Mouse (Mus musculus): ENCODE measurements around the gene Kcnk16.

Gene Kcnk16

DNA sequence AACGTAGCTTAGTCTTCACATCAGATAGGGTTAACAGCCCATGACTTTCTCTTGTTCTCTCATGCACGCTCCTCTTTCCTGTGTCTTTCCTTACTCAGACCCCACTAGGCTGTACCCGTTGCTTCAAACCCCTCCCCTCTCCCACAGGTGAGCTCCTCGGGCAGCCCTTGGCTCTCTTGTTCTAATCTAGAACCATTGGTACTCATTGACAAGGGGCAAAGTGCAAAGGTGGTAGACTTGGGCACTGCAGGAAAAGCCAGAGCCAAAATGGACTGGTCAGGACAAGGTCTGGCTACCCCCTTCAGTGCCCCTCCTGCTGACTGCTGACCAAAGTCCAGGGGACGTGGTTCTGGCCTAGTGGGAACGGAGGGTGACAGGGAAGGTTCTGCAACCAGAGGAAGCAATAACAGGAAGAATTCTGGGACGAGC lies 38.9 kb downstream of the Kcnk16 start:
- no peak for DNase-seq (ENCODE audit: low spot score)

DNA sequence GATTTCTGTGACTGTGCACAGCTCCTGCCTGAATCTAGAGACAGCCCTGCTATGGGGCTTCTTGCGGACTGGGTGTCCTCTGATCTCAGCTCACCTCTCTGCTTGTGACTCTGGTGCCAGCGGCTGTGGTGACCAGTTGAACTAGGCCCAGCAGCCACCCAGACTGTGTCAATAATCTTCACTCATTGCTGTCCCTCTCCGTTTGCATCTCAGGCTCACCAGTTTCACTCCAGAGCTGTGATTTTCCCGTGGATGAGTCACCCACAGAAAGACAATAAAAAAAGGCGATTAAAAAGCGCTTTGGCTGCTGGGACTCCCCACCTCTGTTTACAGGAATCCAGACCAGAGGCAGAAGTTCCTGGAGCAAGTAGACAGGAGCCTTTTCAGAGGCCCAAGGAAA lies 39.6 kb downstream of the Kcnk16 start:
- DNase-seq (ENCODE audit: low spot score), result no peak

DNA sequence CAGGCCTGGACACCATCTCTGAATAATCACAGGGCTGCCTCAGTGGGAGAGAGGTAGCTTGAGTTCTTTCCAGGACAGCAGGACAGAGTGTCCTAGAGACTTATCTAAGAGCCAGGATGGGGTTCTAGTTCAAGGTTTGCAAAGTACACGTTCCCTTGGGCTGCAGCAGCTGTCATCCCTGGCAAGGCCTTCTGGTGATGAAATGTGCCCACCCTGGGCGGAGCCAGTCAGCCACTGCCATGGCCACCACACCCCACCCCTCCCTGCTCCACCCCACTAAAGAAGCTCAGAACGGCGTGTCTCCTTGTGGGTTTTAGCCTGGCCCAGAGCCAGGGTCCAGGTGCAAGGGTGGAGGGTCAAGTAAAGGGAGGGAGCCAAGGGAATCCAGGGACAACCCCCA lies 40.7 kb downstream of the Kcnk16 start:
- no peak for DNase-seq (ENCODE audit: low spot score)

DNA sequence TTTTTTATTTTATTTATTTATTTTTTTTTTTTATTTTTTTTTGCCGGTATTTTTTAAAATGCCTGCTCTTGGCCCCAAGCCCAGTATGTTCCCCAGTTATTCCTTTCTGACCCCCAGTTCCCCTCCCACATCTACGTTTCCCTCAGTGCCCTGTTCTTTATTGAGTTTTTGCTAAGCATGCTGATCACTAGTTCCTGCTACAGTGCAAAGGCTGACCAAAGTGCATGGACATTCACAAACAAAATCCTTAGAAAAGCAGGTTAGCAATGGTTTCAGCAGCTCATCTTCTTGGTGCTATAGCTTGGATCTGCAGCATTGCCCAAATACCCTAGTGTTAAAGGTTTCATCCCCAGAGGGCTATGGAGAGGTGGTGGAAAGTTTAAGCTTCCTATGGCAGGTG lies 42.0 kb downstream of the Kcnk16 start:
- no peak for DNase-seq (ENCODE audit: low spot score)

DNA sequence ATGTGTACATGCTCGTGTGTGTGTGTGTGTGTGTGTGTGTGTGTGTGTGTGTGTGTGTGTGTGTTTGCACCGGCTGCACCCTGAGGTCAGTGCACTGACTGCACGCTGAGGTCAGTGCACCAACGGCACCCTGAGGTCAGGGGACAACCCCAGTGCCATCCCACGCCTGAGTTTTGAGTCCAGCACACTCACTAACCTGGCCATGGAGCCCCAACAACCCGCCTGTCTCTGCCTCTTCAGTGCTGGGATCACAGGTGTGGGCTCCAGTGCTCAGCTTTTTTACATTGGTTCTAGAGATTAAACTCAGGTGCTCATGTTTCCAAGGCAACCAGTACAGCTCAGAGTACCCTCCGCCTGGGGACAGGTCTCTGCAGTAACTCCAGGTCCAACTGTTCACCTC lies 42.5 kb downstream of the Kcnk16 start:
- no peak for DNase-seq (ENCODE audit: low spot score)

DNA sequence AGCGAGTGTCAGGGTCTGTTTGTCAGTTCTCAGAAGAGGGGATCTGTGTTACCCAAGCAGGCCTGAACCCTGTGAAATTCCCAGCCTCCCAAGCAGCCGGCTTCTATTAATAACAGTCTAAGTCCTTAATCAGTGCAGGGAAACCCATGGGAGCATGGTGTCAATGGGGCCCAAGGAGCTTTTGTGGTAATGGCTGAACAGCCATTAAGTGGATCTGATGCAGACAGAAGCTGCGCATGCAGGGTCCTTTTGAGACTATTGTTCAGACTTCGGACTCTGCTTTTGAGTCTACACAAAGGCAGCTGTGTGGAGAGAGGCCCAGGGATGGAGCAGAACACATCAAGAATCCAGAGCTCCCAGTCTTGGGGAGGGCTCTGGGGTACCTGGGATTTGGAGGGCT lies 43.5 kb downstream of the Kcnk16 start:
- no peak for DNase-seq (ENCODE audit: low spot score)

DNA sequence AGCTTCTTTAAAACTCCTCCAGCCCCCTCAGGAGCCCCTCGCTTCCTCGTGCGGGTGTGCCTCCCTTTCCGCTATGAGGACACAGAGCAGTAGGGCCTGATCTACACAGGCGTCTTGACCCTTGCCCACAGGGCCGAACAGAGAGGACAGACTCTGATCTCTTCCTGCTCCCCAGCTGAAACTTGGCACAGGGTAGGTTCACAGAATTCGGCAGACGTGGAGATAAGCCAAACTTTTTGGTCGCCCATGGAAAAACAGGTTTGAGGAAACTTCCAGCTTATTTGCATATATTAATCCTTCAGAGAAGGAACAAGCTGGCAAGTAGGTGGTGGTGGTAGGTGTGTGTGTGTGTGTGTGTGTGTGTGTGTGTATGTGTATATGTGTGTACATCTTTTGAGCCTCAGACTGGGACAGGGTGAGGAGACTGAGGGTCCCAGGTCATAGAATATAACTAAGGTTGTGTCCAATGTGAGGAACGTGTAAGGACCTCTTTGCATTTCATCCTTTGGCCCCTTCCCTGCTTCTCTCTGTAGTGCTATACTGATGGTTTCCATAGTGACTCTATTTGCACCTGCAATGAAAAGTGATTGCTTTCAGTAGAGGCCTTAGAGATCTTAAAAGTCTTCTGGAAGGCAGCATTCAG lies 44.3 kb downstream of the Kcnk16 start:
- DNase-seq (ENCODE audit: low spot score), result no peak

DNA sequence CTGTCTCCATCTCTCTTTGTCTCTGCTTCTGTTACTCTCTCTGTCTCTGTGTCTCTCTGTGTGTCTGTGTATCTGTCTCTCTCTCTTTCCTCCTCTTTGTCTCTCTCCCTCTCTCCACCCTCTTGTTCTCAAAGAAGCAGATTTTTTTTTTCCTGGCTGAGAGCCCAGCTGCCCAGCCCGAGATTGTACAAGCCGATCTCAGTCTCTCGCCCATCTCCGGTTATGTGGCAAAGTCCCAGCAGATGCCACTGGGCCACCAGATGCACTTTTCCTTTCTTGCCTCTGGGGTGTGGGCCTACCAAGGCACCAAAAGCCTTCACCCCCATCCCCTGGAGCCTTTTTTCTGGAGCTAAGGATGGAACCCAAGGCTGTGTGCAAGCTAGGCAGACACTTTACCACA lies 44.8 kb downstream of the Kcnk16 start:
- DNase-seq (ENCODE audit: low spot score), result no peak

DNA sequence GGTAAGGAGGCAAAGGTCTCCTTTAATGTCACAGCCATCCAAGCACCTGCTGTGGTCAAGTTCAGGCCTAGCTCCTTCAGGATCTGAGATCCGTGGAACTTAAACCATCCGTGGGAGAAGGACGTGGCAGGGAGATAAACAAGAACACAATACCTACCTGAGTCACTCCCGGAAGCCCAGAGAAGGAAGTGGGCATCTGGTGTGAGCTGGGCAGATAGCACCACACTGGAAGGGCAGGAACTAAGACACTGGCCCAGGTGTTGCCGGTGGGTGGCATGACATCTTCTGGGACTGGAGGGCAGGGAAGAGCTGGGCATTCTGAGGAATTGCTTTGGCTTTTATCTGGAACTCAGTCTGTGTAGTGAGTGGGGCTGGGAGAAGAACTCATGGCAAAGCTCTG lies 45.7 kb downstream of the Kcnk16 start:
- DNase-seq (ENCODE audit: low spot score), result no peak

DNA sequence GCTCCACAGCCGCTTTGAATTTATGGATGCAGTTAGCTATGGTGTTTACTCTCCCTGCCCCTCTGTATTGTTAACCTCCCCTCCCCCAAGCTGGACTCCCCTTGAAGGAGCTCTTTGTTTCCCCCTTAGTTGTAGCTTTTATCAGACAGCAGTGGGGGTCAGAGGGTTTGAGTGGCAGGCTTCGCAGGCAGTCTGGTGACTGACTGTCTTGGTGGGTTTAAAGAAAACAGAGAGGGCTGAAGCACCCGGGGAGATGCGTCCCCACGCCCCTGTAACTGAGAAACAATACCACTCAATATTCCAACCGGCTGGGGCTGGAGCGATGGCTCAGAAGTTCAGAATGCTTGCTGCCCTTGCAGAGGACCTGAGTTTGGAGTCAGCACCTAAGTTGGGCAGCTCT lies 47.9 kb downstream of the Kcnk16 start:
- DNase-seq (ENCODE audit: low spot score), result no peak

DNA sequence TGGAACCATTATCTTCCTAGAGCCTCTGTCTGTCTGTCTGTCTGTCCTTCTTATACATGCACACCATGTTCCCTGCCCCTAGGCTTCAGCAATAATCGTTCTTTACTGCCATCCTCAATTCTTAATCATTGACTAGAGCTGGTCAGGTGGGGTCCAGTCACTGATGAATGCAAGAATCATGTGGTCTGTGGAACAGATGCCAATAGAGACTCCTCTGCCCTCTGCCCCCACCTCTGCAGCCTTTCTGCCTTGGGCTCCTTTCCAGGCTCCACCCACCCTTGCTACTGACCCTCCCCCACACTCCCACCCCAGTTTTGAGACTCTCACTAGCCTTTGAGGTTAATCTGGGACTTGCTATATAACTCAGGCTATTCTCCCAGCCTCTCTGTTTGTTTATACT lies 49.1 kb downstream of the Kcnk16 start:
- no peak for DNase-seq (ENCODE audit: low spot score)

DNA sequence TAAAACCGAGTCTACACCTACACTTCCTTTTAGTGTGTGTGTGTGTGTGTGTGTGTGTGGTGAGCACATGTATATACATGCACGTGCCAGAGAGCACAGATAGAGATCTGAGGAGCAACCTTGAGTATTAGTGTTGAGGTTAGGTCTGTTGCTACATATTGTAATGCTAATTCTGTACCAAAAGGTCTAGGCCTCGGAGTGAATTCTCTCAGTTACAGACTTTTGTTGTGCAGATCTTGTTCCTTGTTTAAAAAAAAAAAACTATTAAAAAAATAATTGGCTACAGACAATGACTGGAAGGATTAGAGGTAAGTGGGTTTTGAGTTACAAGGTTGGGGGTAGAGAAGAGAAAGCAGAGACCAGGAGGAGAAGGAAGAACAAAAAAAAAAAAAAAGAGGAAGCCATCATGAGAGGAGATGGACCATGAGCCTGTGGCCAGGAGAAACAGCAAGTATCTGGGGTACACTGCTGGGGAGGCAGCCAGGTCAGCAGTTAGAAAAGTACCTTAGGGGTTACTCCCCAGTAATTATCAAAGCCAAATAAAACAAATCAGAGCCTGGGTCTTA lies 51.6 kb downstream of the Kcnk16 start:
- DNase-seq (ENCODE audit: low spot score), result no peak

DNA sequence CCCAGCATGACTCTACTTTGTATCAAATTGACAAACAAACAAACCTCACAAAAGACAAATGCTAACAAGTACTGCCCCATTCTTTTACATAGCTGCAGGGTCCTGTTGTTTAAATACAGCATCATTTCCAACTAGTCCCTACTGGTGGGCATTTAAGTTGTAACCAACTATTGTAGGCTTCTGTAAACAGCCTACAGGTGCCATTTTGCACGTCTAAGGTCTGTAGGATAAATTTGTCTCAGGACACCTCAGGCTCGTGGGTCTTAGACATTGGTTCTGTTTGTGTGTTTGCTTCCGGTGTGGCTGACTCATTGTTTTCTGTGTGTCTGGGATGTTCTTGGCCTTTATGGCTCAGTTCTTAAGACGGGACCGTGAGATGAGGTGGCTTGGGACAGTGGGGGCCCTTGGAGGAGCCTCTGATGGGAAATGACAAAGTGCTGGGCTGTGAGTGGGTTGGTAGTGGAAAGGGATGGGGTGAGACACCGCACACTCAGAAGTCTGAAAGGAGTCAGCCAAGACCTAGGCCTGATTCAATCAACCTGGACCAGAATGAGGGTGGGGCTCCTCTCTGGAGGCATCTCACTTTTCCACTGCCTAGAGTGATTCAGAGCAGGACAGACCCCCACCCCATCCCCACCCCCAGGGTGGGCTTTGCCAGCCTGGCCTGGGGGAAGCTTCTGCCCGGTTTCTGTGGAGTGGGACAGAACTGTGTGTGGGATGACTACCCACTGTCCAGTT lies 52.3 kb downstream of the Kcnk16 start:
- no peak for DNase-seq (ENCODE audit: low spot score)

DNA sequence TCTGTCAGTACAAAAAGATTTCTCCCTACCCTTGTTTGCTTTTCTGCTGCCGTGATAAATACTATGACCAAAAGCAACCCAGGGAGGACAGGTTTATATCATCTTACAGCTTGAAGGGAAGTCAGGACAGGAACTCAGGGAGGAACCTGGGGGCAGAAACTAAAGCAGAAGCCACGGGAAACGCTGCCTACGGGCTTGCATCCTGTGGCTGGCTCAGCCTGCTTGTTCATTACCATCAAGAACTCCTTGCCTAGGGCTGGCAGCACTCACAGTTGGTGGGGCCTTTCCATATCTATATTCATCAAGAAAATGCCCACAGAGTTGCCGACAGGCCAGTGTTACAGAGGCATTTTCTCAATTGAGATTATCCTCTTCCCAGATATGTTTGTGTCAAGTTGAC lies 53.2 kb downstream of the Kcnk16 start:
- DNase-seq (ENCODE audit: low spot score), result no peak

DNA sequence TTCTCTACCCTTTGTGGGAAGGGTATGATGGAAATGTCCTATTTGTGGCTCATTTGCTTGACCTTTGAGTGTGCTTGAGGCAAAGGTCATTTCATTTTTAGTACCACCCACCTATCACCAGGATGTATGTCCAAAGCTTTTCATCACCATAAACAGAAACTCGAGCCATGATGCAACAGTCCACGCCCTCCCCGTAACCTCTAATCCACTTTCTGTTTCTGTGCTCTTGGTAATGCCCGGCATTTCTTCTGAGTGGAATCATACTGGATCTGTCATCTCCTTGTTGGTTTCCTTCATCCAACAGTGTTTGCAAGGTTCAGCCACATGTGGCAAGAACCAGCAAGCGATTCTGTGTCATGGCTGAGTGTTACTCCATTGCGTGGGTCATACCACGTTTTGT lies 54.9 kb downstream of the Kcnk16 start:
- no peak for DNase-seq (ENCODE audit: low spot score)

DNA sequence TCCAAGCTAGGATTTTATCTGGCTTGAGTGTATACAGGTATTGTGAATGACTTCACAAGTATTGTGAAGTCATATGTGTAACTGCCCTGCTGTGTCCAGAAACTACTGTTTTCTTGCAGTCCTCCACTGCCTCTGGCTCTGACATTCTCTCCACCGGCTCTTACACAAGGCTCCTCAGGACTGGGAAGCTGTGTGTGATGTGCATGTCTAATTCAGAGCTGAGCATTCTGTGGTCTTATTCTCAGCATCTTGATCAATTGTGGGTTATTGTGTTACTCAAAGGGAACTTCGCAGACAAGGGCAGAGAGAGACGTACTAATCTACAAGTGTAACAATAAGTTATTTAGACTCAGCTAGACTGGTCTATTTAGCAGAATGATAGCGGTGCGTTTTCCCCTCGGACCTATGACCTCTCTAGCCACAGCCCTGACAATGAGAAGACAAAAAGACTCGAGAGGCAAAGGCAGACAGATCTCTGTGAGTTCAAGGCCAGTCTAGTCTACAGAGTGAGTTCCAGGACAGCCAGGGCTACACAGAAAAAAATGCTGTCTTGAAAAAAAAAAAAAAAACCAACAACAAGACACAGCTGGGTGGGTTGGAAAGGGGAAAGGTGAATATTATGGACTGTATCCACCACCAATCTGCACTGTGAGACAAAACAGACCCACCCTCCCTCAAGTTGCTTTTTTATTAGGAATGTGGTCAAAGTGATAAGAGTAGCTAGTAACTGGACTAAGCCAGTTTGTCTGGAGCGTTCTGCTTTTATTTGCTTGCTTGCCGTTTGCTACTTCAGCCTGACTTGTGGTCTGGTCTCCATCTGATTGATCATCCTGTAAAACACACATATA lies 57.0 kb downstream of the Kcnk16 start:
- no peak for DNase-seq (ENCODE audit: low spot score)

Measured in MN1 (cell line).